Mouse (Mus musculus): ENCODE results near the gene Ska2.

Gene Ska2

GRCm38 (mm10) chr11:87163751-87164150 lies 54.7 kb downstream of the Ska2 start:
- DNase-seq (ENCODE audit: low spot score in 2 of 2) = no peak

DNA sequence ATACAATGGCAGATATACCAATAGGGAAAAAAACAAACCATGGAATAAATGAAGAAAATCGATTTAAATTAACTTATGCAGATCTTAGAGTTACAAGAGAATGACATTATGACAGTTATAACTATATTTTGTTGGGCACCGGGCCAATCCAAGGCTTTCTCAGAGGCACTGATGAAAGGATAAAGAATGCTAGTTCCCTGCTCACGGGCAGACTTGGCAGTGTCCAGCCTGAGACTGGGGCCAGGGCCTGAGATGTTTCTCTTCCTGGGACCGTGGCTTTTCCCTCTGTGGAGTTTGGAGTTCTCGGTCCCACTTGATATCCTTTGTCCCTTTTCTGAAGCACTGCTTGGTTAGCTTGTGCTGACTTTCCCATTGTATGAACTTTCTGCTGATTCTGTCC lies 64.6 kb downstream of the Ska2 start:
- DNase-seq (ENCODE audit: low spot score in 2 of 2) = no peak
